Mouse (Mus musculus) Muller cell, postnatal 12 days (primary cell): ENCODE data around the gene AC124502.3.

Experiments used
- DNase-seq: peaks from one replicate; pipeline ENCODE4 v3.0.0-alpha.2; 2015; ENCODE audit errors: inconsistent ontology term

The AC124502.3 gene

DNA sequence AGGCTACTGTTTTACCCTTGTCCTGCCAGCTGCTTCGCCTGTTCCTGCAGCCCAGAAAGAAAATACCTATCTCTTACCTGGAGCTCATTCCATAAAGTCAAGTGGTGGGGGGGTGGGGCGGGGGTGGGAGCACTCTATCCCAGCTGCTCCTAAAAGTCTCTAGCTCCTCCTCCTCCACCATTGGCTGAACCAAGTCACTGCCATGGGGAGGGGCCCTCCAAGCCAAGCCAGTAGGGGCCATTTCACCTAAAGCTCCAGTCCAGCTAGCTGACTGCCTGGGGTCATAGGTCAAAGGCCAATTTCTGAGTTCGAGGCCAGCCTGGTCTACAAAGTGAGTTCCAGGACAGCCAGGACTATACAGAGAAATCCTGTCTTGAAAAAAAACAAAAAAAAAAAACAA is 6.0 kb upstream of the AC124502.3 start:
- no peak for DNase-seq

DNA sequence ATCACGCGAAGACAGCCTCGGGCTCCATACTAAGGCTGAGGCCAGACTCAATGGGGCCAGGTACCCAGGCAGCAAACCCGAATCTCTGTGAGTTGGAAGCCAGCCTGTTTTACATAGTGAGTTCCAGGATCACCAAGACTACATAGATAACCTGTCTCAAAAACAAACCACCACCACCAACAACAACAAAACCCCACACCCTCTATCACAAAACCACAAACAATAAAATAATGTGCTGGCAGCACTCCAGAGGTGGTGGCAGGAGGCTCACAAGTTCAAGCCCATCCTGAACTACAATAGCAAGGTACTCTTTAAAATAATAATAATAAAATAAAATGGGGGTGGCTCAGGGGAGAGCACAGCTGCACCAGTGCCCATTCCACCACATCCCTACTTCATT is 2.1 kb upstream of the AC124502.3 start:
- no peak for DNase-seq

DNA sequence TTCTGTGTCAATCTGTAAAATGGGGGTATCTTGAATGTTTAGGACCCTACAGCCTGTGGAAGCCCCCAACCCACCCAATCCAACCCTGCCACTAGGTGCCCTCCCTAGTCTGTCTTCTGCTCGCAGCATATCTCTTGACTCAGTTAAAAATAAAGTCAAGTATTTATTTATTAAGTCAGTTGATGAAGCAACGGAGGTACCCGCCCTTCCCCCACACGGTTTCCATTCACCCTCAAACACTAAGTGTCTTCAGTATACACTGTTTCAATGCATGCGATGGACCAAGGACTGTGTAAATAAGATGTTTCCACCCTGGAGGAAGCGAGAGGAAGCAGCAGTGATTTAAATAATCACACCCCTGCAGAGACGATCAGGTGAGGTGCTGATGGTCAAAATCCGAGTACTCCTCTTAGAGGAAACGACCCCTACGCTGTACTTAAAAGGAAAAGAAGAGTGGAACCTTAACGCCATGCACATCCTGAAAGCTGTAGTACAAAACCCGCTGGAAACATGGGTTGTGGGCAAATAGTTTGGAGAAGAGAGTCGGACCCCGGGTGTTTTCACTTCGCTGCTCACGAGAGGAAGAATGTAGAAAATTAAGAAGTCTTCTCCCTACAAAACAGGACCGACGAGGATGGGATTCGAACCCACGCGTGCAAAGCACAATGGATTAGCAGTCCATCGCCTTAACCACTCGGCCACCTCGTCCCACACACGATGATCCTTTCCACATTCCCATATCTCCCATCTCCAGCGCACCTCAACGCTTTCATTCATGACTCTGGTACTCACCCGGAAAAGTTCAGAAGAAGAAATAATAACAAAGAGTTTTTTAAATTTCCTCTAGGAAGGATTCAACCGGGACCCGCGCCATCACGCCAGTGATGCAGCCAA is 766 bp upstream of the AC124502.3 start:
- DNase-seq, result peak; percentile 81

DNA sequence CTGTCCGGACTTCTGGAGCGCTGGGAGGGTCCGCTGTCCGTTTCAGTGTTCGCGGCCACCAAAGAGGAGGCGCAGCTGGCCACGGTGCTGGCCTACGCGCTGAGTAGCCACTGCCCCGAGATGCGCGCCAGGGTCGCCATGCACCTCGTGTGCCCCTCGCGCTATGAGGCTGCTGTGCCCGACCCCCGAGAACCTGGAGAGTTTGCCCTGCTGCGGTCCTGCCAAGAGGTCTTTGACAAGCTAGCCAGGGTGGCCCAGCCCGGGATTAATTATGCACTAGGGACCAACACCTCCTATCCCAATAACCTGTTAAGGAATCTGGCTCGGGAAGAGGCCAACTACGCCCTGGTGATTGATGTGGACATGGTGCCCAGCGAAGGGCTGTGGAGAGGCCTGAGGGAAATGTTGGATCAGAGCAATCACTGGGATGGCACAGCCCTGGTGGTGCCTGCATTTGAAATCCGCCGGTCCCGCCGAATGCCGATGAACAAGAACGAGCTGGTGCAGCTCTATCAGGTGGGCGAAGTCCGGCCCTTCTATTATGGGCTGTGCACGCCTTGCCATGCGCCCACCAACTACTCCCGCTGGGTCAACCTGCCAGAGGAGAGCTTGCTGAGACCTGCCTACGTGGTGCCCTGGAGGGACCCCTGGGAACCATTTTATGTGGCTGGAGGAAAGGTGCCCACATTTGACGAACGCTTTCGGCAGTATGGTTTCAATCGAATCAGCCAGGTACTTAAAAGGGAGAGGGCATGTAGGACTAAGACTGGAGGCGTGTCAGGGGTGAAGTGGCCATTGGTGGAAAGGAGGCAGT is 817 bp downstream of the AC124502.3 start:
- DNase-seq, result no peak

DNA sequence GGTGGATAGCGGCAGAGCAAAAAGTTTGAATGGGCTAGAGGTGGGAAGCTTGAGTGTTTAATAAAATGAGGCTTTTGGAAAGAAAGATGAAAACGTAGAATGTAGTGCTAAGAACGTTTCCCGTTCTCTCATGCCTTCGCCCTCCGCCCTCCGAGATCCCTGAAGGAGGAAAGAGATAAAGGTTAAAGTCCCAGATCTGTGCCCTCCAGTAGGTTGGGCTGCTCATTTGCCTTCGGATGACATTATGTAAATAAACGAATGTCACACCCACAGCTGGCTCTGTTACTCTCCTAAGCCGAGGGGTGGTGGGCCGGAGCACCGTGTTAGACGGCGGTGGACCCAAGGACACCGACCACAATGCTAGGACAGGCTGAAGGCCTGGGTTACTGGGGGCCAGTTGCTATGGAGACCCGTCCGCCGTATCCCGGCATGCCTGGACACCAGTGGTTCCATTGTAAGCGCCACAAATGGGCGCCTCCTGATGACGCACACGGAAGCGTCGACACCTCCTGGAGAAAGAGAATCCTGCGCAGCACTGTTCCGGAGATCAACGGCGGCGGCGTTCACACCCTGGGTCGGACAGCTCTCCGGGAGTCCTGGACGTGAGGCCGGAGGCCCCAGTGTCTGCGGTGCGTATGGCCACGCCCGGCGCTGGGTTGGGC is 2.3 kb downstream of the AC124502.3 start, which contains the start of gene Brms1:
Gene Brms1, plus strand, starts transcription at position 493 of the 662 bp plus-strand sequence.
- peak; percentile 88 for DNase-seq

DNA sequence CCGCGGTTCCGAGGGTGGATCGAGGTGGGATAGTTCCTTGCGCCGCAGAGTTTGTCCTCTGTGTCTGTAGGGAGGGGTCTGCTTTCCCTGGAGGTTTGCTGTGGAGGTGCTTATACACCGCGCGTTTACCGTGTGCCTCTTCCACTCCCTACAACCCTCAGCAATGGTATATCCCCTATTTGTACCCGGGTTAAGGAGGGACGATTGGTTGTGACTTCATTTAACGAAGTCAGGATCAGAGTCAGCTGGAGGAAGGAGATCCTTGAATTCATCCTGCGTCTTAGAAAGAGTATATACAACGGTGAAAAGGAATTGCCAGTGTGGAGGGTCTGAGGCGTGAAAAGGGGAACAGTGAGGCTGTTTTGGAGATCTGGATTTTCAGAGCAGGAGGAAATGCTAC is 2.9 kb downstream of the AC124502.3 start:
- no peak for DNase-seq

DNA sequence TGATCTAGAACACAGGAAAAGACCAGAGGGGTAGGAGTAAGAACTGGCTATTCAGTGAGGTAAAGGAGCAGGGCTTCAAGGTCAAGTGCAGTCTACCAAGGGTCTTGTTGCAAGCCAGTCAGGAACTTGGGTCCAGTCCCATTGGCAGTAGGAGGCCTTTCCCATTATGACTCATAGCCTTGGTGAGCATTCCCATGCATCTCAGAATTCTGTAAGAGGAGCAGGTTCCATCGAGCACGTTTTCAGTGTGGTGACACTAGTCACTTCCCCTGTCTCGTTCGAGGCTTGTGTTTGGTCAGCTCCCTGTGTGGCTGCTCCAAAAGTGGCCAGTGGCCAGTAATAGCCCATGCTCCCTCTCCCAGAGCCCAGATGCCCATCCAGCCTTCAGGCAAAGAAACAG is 6.8 kb downstream of the AC124502.3 start:
- DNase-seq, result peak; percentile 42

DNA sequence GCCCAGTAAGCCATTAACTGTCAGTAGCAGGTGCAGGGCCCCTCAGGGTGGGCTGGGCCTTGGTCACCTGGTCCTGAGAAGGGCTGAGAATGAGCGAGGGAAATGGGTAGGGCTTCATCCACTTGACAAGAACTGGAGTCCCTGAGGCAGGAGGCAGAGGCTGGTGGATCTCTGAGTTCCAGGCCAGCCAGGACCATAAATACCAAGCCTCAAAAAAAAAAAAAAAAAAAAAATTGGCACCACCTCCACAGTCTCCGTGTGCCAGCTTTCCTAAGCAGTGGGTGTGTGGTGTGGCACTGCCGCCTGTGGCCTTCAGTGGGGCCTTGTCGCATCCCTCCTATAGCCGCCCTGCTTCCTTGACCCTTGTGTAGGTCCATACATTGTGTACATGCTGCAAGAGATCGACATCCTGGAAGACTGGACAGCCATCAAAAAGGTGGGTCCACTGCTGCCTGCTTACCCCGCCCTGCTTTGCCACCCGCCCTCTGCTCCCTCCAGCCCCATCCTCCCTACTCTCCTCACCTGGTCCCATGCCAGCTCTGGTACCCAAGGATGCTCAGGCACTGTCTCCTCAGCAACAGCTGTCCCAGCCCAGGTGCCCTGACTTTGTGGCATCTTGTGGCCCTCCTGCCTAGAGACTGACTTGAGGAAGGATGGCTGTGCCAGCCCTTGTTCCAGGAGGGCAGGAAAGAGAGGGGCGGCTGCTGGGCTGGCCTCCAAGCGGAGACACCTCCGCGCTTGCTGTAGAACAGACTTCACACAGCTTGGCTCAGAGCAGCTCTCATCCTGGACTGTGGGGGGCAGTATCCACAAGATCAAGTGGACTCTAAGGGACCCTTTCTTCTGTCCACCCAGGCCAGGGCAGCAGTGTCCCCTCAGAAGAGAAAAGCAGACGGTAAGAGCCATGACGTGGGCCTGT is 9.7 kb downstream of the AC124502.3 start:
- DNase-seq, result no peak

DNA sequence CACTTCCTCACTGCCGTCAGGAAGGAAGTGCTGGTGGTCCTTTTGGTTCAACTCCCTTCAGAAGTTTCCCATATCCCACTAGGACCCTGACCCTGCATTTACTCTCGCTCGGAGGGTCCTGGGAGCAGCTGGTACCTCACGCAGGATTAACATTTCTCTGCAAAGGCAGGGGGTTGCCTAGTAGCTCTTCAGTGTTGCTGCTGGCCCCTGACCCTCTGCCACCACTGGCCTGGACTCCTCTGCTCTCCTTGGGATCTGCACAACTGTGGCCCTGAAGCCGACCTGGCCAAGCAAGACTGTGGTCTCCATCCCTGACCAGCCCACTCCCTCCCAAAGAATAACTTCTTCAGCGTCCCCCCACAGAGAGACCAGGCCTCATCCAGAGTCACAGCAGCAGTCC is 10.6 kb downstream of the AC124502.3 start:
- no peak for DNase-seq

DNA sequence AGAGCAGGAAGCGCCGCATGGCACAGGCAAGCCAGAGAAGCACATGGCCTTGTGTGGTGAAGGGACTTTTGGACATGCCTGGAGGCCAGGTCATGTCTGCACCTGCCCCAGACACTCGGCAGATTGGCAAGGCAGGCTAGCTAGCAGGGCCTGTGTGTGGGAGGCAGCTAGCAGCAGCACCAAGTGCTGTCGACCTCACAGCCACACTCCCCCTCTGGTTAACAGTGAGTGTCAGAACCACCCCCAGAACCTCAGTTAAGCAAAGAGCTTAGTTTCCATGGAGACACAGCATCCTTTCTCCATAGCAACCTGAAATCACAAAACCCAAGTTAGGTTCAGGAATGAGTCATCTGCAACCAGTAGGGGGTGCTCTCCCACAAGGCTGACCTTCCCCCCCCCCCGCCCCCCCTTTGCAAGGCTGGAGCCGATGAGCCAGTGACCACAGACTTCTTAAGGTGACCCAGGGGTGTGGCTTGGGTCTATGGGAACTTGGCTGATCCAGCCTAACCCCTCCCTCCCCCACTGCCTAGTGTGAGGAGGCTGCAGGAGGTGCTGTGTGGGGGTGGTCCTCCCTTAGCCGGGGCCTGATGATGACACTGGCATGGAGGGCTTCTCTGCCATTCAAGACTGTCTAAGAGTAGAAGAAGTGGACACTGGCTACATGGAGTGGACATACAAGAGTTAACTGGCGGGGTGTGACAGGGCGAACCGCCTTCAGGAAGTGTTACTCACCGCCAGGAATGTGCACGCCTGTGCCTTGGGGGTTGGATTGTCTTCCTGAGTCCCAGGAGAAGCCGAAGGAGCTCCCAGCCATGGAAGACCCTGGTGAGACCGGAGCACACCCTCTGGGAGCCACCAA is 11.6 kb downstream of the AC124502.3 start, which contains the start of gene Rin1:
Gene Rin1, plus strand, starts transcription at position 435 of the 859 bp plus-strand sequence.
- DNase-seq, result peak; percentile 86

DNA sequence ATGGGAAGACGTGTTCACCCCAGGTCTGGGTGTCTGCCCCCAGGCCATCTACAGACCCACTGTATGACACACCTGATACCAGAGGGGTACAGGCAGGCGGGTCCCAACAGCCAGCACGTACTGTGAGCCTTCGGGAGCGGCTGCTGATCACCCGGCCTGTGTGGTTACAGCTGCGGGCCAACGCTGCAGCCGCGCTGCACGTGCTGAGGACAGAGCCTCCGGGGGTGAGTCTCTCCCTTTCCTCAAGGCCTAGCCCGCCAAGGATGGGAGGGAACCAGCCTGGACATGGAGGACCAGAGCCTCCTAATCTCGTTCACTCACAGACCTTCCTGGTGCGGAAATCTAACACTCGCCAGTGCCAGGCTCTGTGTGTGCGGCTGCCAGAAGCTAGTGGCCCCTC is 12.3 kb downstream of the AC124502.3 start:
- DNase-seq, result peak; percentile 46

DNA sequence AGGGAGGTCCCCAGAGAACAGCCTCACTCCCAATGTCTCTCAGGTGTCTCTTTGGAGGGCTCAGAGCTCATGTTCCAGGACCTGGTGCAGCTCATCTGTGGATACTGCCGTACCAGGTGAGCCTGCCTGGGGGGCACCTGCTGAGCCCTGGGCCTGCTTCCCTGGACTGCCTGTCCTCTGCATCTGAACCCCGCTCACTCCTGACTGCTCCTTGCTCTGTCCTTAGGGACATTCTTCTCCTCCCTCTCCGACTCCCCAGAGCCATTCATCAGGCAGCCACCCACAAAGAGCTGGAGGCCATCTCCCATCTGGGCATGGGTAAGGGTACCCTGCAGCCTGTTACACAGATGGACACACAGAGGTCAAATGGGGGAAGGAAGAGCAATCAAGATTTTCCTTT is 12.8 kb downstream of the AC124502.3 start:
- peak; percentile 12 for DNase-seq

DNA sequence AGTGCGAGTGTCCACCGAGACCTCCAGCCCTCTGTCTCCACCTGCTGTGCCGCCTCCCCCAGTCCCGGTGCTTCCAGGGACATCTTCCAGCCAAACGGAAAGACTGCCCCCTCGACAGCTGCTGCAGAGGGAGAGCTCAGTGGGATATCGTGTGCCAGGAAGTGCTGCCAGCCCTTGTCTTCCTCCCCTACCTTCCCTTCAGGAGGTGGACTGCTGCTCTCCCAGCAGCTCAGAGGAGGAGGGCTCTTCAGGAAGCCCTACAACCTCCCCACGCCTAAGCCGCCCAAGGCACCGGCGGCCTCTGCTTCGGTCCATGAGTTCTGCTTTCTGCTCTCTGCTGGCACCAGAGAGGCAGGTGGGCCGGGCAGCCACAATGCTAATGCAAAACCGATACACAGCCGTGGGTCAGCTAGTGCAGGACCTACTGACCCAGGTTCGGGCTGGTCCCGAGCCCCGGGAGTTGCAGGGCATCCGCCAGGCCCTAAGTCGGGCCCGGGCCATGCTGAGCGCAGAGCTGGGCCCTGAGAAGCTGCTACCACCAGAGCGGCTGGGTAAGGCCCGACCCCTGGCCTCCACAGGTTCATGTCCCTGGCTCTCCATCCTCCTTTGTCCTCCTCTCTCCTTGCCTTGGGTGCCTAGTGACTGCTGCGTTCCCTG is 13.6 kb downstream of the AC124502.3 start:
- DNase-seq, result no peak

DNA sequence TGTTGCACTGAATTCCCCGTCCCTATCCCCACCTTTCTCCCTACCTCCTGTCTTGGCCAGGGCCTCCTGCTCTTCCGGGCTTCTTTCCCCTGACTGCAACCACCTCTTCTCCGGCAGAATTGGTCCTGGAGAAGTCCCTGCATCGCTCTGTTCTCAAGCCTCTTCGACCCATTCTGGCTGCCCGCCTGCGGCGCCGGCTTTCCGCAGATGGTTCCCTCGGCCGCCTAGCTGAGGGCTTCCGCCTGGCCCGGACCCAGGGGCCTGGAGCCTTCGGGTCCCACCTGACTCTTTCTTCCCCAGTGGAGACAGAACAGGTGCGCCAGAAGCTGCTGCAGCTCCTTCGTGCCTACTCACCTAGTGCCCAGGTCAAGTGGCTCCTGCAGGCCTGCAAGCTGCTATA is 14.2 kb downstream of the AC124502.3 start:
- DNase-seq, result no peak

DNA sequence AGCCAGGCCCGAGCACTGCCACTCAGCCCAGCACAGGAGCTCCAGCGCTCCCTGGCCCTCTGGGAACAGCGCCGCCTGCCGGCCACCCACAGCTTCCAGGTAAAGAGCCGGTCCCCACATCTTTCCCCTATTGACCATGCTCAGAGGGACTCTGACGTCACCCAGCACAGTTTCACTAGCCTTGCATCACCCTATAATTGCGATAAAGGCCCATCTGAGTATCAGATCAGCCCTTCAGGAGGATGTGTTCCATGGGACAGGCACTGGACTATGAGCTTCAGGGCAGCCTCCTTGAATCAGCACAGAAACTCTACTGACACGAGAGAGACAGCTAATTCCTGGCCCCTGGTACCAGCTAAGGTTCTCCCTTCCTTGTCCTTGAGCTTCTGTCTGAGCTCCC is 15.2 kb downstream of the AC124502.3 start:
- DNase-seq, result peak; percentile 54

DNA sequence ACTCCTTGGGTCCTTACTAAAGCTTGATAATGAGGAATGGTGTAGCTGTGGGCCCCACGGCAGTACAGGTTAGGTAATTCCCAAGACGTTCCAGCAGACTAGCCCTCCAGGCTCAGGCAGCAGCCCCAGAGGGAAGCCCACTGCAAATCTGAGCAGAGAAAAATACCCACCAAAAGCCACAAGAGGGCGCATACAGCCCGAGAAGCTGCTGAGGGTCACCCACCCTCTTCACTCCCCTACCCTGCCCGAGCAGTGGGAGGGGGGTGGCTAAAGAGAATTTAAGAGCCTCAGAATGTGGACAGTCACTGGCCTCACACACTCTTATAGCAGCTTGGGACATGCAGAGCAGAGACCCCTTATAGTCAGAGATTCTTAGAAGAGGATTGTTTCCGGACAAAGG is 17.6 kb downstream of the AC124502.3 start:
- peak; percentile 40 for DNase-seq

DNA sequence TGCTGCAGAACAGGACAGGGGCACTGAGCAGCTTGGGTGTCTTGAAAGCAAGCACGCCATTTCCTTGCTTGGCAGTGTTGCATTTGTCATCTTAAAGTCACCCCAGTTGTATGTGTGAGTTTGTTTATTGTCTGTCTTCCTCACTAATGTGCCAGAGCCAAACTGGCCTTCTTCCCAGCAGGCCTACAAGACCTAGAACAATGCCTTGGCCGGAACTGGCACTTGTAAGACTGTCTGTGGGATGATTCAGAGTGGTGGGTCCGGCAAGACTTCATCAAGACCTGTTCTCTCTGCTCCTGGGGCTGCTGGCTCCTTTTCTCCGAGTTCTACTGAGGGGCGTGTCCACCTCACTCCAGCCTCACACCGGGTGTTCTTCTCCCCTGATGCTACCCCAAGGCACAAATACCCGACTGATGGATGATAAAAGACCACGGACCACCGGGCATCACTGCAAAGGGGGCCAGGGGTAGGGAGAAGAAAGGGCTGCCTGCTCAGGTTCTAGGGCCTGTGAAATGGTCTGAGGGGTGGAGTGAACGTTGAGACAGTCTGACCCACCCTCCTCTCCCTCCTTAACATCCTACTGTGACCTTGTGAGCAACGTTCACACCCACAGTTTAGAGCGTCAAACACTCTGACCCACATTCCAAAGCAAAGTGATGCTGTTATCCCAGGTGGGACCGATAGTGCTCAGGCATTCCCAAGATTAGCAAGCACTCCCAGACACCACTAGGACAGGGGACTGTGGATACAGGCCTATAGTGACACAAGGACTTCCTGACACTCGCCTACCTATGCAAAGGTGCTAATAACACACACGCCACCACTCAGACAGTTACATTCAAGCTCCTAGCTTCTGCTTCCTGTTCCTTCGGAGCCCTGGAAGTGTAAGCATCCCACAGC is 19.4 kb downstream of the AC124502.3 start:
- DNase-seq, result peak; percentile 54
